ENCODE assay signal across 10 mouse cellular contexts in genomic region chr16:76293765-76294463, GRCm38 (mm10).
DNase-seq lines count a peak whose midpoint lies in the region; ATAC-seq lines count a peak whose summit lies in the region.
"Had no signal": no experiment of that assay in that cellular context is flagged by ENCODE, and none has a peak within 500 bp of the region (broad histone marks: within the 10 kb centered on the region; RNA-seq: fewer than 3 reads in every experiment).

No protein-coding gene starts in this region.

- H3K4me3 ChIP-seq in heart, embryonic 12.5 days = no peak overlapping the region
- H3K4me3 ChIP-seq in liver, embryonic 13.5 days (replicated peaks) = peak overlapping the region; percentile 33
- H3K4me3 ChIP-seq in midbrain, embryonic 15.5 days = no peak overlapping the region
- H3K4me3 ChIP-seq: lung, embryonic 15.5 days had no signal

- peaks cover 39% of the 10 kb centered on the region for H3K36me3 ChIP-seq in heart, embryonic 12.5 days
- H3K36me3 ChIP-seq in liver, embryonic 13.5 days = peaks cover 58% of the 10 kb centered on the region
- peaks cover 5% of the 10 kb centered on the region; the same call in 1 of the 2 replicates for H3K36me3 ChIP-seq in midbrain, embryonic 15.5 days (replicated peaks)

- no peak for DNase-seq in cerebellum, adult 11-12 months
- peak; percentile 86 for DNase-seq in adrenal gland, adult 8-10 months
- DNase-seq in liver, embryonic 13.5 days = peak; percentile 86
- DNase-seq in left cerebral cortex, postnatal 14 days (ENCODE audit: low spot score in 2 of 2) = no peak
- DNase-seq: thymus, postnatal 25 days had no signal

- WGBS in heart, embryonic 12.5 days = 52% methylated on average over 20 of the region's 20 CpGs
- WGBS in liver, embryonic 13.5 days (ENCODE audit: insufficient replicate concordance) = 61% methylated on average over 20 of the region's 20 CpGs
- 87% methylated on average over 20 of the region's 20 CpGs for WGBS in midbrain, embryonic 15.5 days

- H3K9me3 ChIP-seq in heart, embryonic 12.5 days (replicated peaks) = no peaks in the 10 kb centered on the region
- H3K9me3 ChIP-seq in liver, embryonic 13.5 days (replicated peaks) = no peaks in the 10 kb centered on the region
- no peaks in the 10 kb centered on the region for H3K9me3 ChIP-seq in midbrain, embryonic 15.5 days
- H3K9me3 ChIP-seq: lung, embryonic 15.5 days had no signal

- intact Hi-C loops in left cerebral cortex, postnatal 14 days (cut with DNase I) = no loop called here

- H3K4me2 ChIP-seq in heart, embryonic 12.5 days = peak overlapping the region; percentile 33
- peak overlapping the region; percentile 63 for H3K4me2 ChIP-seq in liver, embryonic 13.5 days
- no peak overlapping the region for H3K4me2 ChIP-seq in midbrain, embryonic 15.5 days
- H3K4me2 ChIP-seq: lung, embryonic 15.5 days had no signal

- peak overlapping the region; percentile 45 for H3K27ac ChIP-seq in heart, embryonic 12.5 days (ENCODE audit: poor library complexity, severe bottlenecking)
- H3K27ac ChIP-seq in liver, embryonic 13.5 days = peak overlapping the region; percentile 88
- no peak overlapping the region for H3K27ac ChIP-seq in midbrain, embryonic 15.5 days
- H3K27ac ChIP-seq: lung, embryonic 15.5 days had no signal

- 0 out of 2 replicates have a peak, but pooled peaks have one; percentile 13 for ATAC-seq in cerebellum, adult (ENCODE audit: insufficient number of reproducible peaks, low FRiP score, low TSS enrichment)
- peak; percentile 93 for ATAC-seq in heart, embryonic 12.5 days (ENCODE audit: insufficient number of reproducible peaks, low FRiP score)
- ATAC-seq in liver, embryonic 13.5 days (ENCODE audit: low read depth) = peak; percentile 95
- ATAC-seq in frontal cortex, adult (ENCODE audit: low TSS enrichment) = no peak
- no peak for ATAC-seq in midbrain, embryonic 15.5 days (replicated peaks)

- no peaks in the 10 kb centered on the region for H3K27me3 ChIP-seq in heart, embryonic 12.5 days (replicated peaks)
- H3K27me3 ChIP-seq in liver, embryonic 13.5 days = no peaks in the 10 kb centered on the region
- no peaks in the 10 kb centered on the region for H3K27me3 ChIP-seq in midbrain, embryonic 15.5 days (replicated peaks)
- H3K27me3 ChIP-seq: lung, embryonic 15.5 days had no signal

- peaks cover 37% of the 10 kb centered on the region for H3K4me1 ChIP-seq in heart, embryonic 12.5 days (replicated peaks)
- H3K4me1 ChIP-seq in liver, embryonic 13.5 days (replicated peaks) = peaks cover 37% of the 10 kb centered on the region
- H3K4me1 ChIP-seq in midbrain, embryonic 15.5 days = no peaks in the 10 kb centered on the region

- H3K9ac ChIP-seq in heart, embryonic 12.5 days = no peak overlapping the region
- peak overlapping the region; percentile 61 for H3K9ac ChIP-seq in liver, embryonic 13.5 days
- no peak overlapping the region for H3K9ac ChIP-seq in midbrain, embryonic 15.5 days
- H3K9ac ChIP-seq: lung, embryonic 15.5 days had no signal

Comparison
In these comparisons a context has a peak if more than half of its experiments do, and no peak if none do; other contexts are left out.
1. ATAC-seq: peak in cerebellum, adult (single experiment), heart, embryonic 12.5 days (single experiment) and liver, embryonic 13.5 days (single experiment); none in frontal cortex, adult (single experiment) and midbrain, embryonic 15.5 days (single experiment).
2. DNase-seq: peak in adrenal gland, adult 8-10 months (single experiment) and liver, embryonic 13.5 days (single experiment); none in cerebellum, adult 11-12 months (single experiment) and left cerebral cortex, postnatal 14 days (0 of 2).